Mouse (Mus musculus) heart, adult 2 months (tissue): Measurements from ENCODE around the gene Clec2g.
"Not testable (repeated sequence)": the region's sequence is repeated elsewhere in the genome, so short reads cannot be mapped to it uniquely, and the experiment has no call there.

Experiments
- CTCF ChIP-seq: fragments of 200-600 bp; IDR thresholded peaks from 2 replicates; pipeline ENCODE4 v1.8.1; 2022; ENCODE audit warnings: antibody characterized with exemption, mild to moderate bottlenecking, moderate library complexity
- EP300 ChIP-seq: fragments of 200-500 bp; IDR thresholded peaks from 2 replicates; pipeline ENCODE4 v1.6.1; 2011; ENCODE audit warnings: low read depth, low read length, control low read depth; ENCODE audit not compliant: insufficient read depth

- not testable (repeated sequence) for TF ChIP-seq CTCF, EP300
These were observed 1.9 kb downstream of the Clec2g start for GRCm38 (mm10) chr6:128935889-128936665.
